Mouse (Mus musculus): ENCODE results near the gene Nptx1.

The Nptx1 gene

DNA sequence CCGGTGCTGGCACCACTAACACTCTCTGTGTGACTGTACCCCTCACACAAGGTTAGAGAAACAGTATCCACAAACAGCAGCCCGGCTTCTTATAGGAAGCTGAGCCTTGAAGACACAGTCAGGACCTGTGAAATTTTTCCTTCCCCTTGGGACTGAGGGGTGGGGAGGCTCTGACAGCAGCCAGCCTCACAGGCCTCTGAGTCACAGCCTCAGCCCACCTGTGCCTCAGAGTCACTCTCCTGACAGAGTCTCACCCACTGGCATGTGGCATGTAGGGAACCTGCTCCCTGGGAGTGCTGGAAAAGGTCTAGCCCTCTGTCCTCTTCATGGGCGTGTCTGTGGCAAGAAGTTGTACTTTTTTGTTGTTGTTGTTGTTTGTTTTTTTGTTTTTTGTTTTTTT lies 3.9 kb upstream of the Nptx1 start:
- DNase-seq (ENCODE audit: inconsistent ontology term), result no peak

DNA sequence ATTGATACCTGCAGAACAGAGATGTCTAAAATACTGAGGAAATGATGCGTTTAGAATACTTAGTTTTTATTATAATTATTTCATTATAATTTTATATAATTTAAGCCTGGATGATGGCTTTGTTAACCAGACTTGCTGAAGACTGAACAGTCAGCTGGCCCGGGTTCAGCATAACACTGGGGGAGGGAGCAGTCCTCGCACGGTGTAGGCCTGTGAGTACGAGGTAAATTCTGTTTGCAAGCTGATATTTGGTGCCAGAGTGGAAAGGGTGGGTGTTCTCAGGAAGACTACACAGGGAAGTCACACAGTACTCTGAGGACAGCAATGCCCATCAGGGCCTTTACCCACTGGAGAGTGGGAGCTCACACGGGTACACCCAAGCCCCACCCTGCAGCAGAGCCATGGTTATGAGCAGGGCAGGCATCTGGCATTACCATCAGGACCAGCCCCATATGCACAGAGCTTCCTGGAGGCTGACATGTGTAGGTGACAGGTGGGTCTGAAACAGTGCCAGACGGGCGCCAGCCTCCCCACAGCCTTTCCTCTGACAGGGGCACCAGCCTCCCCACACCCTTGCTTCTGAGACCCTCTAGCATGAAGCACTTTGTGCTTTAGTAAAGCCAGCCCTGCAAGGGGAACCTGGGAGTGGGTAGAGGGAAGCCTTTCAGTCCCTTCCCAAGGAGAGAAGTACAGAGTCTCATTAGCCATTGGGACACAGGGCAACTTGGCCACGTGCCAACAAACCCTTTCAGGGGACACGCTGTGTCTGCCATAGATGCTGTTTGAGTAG lies 3.2 kb upstream of the Nptx1 start:
- DNase-seq (ENCODE audit: inconsistent ontology term), result no peak

- no peak for DNase-seq (ENCODE audit: inconsistent ontology term)
Observed at GRCm38 (mm10) chr11:119549371-119549811, 1.8 kb upstream of the Nptx1 start.

DNA sequence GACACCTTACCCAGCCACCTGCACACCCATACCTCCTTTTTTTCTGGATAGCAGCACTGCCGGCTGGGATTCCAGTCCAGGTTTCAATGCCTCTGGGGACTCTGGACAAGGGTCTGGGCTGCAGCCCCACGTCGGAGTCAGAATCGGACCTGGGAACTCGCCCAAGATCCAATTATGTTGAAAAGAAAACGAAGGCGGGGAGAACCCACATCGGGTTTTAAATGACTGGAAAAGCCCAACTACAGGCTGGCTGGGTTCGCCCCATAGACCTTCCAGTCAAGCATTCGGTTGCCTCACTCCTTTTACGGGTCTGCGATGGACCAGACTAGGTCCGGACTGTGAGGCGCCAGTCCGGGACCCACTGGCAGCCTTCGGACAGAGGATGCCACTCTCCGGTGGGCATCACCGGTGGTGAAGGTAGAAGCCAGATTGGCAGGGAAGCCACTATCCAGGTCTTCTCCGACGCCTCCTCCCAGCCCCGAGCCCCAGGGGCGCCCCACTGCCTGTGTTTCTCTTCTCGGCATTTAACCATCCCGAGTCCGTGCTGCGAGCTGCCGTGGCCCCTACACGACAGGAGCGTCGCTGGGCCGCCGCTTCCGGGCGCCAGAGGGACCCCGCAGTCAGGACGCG lies 1.3 kb upstream of the Nptx1 start:
- peak; percentile 53 for DNase-seq (ENCODE audit: inconsistent ontology term)

DNA sequence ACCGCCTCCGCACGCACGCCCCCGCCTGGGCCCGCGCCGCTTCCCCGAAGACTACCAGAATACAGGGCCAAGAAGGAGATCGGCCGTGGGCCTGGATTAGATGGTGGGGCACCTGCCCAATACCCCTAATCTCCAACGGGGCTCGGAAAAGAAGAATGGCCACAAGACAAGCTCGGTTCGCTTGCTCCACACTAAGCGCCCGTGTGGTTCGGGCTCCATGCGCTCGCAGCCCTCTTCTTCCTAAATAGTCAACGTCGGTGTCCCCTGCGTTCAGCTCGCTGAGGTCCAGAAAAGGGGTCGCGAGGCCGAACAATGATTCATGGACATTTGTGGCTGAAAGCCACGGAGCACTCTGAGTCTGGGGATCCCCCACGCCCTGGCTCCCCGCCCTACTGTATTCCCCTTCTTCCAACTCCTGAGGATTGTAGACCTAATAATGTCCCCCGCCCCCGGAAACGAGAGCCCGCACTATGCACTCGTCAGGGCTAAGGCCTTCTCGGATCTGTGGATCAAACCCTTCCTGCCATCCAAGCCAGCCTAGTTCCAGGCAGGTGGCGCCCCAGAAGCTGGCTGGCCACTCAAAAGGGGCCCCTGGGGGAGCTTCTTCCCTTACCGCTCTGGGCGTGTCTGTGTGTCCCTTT lies 518 bp upstream of the Nptx1 start:
- peak; percentile 37 for DNase-seq (ENCODE audit: inconsistent ontology term)

DNA sequence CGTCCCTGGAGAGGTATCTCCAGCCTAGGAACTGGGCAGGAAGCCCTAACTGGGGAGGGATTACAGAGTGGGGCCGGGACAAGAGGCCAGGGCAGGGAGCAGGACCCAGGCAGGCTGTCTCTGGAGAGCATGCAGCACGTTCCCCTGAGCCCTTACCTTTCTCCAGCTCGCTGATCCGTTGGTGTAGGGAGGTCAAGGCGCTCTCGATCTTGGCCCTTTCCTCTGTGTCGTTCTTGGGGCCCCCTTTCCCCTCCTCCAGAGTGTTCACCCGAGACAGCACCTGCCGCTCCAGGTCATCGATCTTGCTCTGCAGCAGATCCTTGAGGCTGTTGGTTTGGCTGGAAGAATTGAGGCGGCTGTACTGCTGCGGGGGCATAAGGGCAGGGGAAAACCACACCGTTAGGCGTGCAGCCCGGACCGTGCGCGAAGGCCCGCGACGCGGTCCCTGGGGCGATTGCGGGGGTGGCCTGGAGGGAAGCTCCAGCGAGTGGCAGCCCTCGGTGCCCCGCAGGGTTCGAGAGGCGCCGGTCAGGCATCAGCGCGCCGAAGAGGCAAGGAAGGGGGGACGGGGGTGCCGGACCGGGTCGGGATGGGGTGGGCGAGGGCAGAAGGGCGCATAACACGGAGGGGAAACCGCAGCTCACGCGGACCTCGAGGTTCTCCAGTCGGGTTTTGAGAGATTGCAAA lies 914 bp downstream of the Nptx1 start:
- peak; percentile 33 for DNase-seq (ENCODE audit: inconsistent ontology term)

- DNase-seq (ENCODE audit: inconsistent ontology term), result no peak
Observed at GRCm38 (mm10) chr11:119545741-119546495, 1.6 kb downstream of the Nptx1 start.

DNA sequence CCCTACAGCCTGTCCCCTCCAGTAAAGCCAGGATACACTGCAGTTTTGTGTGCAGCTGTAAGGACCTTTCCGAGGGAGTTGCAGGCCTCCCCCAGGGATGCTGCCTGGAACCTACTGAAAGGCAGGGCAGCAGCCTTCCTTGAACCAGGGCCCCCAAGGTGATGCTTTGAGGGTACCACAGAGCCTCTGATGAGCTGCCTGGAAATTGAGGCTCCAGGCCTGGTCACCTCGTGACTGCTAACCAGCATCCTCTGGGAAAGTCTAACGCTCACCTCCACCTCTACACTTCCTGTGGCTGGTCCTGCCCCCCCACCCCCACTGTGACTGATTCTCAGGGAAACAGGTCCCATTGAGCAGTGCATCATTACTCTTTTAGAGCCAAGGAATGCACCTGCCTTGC lies 2.3 kb downstream of the Nptx1 start:
- DNase-seq (ENCODE audit: inconsistent ontology term), result no peak

GRCm38 (mm10) chr11:119544518-119545105 lies 2.9 kb downstream of the Nptx1 start:
- no peak for DNase-seq (ENCODE audit: inconsistent ontology term)

DNA sequence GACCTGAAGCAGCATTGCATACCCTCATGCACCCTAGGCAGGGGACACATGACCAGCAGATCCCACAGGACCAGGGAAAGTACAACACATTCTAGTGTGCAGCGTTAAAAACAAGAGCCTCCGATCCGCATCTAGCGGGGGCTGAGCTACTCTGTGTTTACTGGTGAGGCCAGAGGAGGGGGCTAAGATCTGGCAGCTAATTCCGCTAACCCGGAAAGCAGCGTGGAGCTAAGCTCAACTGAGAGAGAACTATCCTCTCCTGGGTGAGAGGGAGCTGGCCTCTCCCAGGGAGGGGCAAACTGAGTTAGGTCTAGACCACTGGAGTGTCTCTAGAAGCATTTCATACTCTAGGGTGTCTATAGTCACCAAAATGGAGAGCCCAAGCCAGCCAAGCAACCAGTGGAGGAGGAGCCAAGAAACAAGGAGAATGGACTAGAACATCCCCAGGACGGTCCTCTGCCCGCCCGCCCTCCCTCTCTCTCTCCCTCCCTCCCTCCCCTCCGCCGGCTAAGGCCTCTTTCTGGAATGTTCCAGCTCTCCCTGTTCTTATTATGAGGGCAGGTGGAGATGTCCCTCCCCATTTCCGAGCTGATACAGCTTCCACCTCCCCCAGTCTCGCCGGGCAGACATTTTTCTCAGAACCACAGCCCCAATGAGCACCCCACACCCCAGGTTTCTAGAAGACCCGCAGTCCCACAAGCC lies 3.6 kb downstream of the Nptx1 start:
- DNase-seq (ENCODE audit: inconsistent ontology term), result no peak

GRCm38 (mm10) chr11:119542886-119543285 lies 4.7 kb downstream of the Nptx1 start:
- no peak for DNase-seq (ENCODE audit: inconsistent ontology term)

DNA sequence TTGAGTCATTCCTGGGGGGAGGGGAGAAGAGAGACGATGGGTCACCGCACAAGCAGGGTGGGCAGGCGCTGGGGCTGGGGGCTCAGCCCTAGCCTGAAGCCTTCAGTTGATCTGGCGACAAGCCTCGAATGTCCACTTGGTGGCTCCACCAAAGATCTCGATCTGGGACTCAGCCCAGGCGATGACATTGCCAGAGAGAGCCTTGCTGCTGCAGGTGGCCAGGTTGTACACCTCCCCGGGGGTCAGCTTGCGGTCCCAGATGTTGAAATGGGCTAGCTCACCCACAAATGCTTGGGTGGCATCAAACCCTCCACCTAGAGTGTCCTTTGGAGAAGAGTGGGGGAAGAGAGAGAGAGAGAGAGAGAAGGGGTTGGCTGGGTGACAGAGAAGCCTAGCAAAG lies 5.2 kb downstream of the Nptx1 start:
- DNase-seq (ENCODE audit: inconsistent ontology term), result no peak

GRCm38 (mm10) chr11:119541082-119541481 lies 6.5 kb downstream of the Nptx1 start:
- no peak for DNase-seq (ENCODE audit: inconsistent ontology term)

DNA sequence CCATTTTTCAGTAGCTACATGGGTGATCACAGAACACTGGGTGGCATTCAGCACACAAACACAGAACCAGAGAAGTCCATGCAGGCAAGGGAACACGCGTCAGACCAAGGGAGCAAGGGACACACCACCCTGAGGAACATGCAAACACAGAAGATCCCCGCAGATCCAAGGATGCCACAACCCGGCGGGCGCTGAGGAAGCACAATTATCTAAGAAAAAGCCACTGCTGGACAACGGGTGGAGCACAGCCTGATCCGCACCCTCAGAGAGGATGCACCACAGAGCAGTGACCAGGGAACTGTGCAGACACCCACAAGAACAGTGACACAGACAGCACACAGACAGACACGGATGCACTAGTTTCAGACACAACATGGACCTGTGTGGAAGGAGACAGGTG lies 7.0 kb downstream of the Nptx1 start:
- no peak for DNase-seq (ENCODE audit: inconsistent ontology term)

GRCm38 (mm10) chr11:119539944-119540343 lies 7.6 kb downstream of the Nptx1 start:
- no peak for DNase-seq (ENCODE audit: inconsistent ontology term)

DNA sequence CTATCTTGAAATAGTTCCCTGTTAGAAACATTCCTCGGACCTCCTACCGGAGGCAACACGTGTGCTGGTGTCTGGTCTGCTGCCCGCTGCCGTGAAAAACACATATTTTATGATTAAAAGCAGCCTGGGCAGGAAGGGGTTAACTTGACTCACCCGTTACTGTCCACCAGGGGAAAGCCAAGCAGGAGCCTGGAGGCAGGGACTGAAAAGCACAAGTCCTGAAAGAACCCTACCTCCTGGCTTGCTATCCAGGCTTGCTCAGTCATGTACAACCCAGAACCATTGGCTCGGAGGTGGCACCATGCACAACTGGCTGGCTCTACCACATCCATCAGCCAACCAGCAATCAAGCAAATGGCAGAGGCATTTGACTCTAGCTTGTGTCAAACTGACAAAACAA lies 13.8 kb downstream of the Nptx1 start:
- DNase-seq (ENCODE audit: inconsistent ontology term), result no peak

DNA sequence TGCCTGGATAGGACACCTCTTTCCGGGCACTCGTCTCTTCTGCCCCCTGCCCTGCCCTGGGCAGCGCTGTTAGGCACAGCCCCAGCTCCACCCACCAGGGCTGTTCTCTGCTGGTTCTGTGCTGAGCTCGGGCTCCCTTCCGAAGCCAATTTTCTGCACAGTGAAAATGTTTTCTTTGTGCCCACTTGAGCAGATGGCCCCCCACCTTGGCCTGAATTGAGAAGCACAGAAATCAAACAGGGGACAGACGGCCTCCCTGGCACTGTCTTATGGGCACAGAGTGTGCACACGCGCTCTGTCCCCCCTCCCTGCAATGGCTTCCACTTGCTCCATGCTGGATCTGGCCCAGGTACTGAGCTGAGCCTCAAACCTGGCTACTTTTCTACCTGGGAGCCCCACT lies 15.1 kb downstream of the Nptx1 start:
- no peak for DNase-seq (ENCODE audit: inconsistent ontology term)

- no peak for DNase-seq (ENCODE audit: inconsistent ontology term)
Observed at GRCm38 (mm10) chr11:119528930-119529329, 18.6 kb downstream of the Nptx1 start.

- no peak for DNase-seq (ENCODE audit: inconsistent ontology term)
Observed at GRCm38 (mm10) chr11:119526068-119526966, 21.2 kb downstream of the Nptx1 start.

DNA sequence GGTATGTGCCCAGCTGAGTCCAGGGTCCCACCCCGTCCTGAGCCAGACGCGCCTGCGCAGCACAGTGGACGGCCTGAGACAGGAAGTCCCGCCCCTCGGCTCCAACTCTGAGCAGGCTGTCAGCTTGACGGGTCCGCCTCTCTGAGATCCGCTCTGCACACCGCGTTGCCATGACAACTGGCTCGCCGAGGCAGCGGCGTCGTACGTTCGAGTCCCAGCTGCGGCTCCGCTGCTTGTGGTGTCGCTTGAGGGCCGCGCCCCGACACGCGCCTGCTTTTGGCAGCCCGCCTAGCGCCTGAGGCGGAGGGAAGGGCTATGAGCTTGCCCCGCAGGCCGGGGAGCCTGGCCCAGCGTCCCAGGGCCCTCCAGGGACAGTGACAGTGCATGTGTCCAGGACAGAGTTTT lies 23.0 kb downstream of the Nptx1 start:
- peak; percentile 79 for DNase-seq (ENCODE audit: inconsistent ontology term)
